Mouse (Mus musculus) skeletal muscle tissue, postnatal 0 days (tissue): ENCODE data around the gene Fuca2. TPM values are rescaled to one million over a fixed set of nuclear protein-coding genes. Genes with fewer than 3 reads are reported as not detected.

Source experiments
- polyA plus RNA-seq: library from polyadenylated mRNA; unstranded; fragments of >200 nt; fragmentation: Nextera tagmentation; extraction: Ambion mirVana; gene quantifications from 2 replicates; pipeline ENCODE4 v1.2.1, GENCODE M21; 2015

Fuca2 gene
- 42.0 and 42.2 TPM in 2 replicates for polyA plus RNA-seq

GRCm38 (mm10) chr10:13499331-13499730, at the start of gene Fuca2:
Gene Fuca2, plus strand, starts transcription at chr10:13499540.

DNA sequence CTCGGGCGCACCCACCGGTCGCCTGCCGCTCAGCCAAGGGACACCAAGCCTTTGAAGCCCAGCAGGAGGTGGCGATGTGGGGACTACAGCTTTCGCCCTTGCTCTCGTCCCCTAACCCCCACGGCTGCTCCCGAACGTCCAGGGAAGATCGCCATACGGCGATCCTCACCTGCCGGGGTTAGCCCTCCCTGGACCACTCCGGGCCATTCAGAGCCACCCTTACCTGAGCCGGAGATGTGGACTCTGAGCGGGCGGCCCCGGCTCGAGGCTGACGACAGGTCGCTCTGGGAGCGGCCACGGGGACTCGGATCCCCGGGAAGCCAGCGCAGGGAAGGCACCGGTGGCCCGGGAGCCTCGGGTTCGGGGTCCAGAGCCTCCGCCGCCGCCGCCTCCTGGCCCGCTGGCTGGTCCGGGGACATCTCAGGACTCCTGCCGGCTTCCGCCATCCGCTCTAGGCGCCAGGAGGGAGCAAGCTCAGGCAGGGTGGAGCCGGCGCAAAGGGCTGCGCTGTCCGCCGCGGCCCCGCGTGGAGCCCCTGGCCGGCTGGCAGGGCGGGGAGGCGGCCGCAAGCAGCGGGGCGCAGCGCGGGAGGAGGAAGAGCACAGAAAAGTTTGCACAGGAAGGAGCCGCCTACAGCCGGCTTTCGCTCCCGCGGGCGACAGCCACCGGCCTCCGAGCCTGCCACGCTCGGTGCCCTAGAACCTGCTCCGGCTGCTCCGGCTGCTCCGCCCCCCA, 25.3 kb upstream of the Fuca2 start, which contains the start of gene Phactr2:
Gene Phactr2, minus strand, starts transcription at position 580 of the 735 bp plus-strand sequence.

GRCm38 (mm10) chr10:13552646-13553497, 53.5 kb downstream of the Fuca2 start, which contains the start of the genes Adat2 and Pex3:
Gene Adat2, plus strand, starts transcription at chr10:13552894.
Gene Pex3, minus strand, starts transcription at chr10:13553142.

Other genes with a start within 250 kb of the Fuca2 start
- gene Phactr2, start 25.1 kb upstream of the Fuca2 start, polyA plus RNA-seq: 23.7 and 25.7 TPM in 2 replicates
- gene Adat2, start 53.4 kb downstream of the Fuca2 start, polyA plus RNA-seq: 2.2 and 2.6 TPM in 2 replicates
- 20.0 and 22.9 TPM in 2 replicates for gene Pex3, start 53.6 kb downstream of the Fuca2 start, polyA plus RNA-seq